Mouse (Mus musculus): ENCODE measurements around the gene Mrps27.
"Not testable (repeated sequence)": the region's sequence is repeated elsewhere in the genome, so short reads cannot be mapped to it uniquely, and the experiment has no call there.

DNA sequence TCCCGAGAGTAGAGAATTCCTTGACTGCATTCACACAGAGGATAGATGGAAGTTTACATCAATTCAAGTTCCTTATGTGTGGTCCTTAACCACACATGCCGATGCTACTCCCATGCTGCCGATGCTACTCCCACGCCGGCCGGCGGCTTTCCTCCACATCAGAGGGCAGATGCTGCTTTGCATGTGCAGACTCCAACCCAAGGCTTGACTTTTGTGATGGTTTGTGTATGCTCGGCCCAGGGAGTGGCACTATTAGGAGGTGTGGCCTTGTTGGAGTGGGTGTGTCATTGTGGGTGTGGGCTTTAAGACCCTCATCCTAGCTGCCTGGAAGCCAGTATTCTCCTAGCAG, 20.3 kb upstream of the Mrps27 start:
- not testable (repeated sequence) for TF ChIP-seq CTCF (IDR thresholded peaks at IDR 0.05; ENCODE audit: insufficient read depth, low read length); POLR2A (IDR thresholded peaks at IDR 0.05; ENCODE audit: borderline replicate concordance, extremely low read depth, low read depth, low read length)

Data from lung, adult 2 months (tissue).